Mouse (Mus musculus): Measurements from ENCODE around the gene Cib1.

Cib1 gene

GRCm38 (mm10) chr7:80231971-80232488, 583 bp downstream of the Cib1 start:
- DNase-seq (ENCODE audit: low spot score): no peak

GRCm38 (mm10) chr7:80230196-80230595, 2.4 kb downstream of the Cib1 start:
- no peak for DNase-seq (ENCODE audit: low spot score)

GRCm38 (mm10) chr7:80227065-80227464, 5.5 kb downstream of the Cib1 start:
- DNase-seq (ENCODE audit: low spot score): no peak

GRCm38 (mm10) chr7:80221179-80221750, 11.3 kb downstream of the Cib1 start:
- DNase-seq (ENCODE audit: low spot score): no peak

GRCm38 (mm10) chr7:80220237-80220797, 12.3 kb downstream of the Cib1 start:
- no peak for DNase-seq (ENCODE audit: low spot score)

GRCm38 (mm10) chr7:80218666-80219065, 13.9 kb downstream of the Cib1 start:
- DNase-seq (ENCODE audit: low spot score): no peak

GRCm38 (mm10) chr7:80216566-80216965, 16.0 kb downstream of the Cib1 start:
- no peak for DNase-seq (ENCODE audit: low spot score)

GRCm38 (mm10) chr7:80215398-80215797, 17.2 kb downstream of the Cib1 start:
- peak; percentile 62 for DNase-seq (ENCODE audit: low spot score)

GRCm38 (mm10) chr7:80214459-80214858, 18.2 kb downstream of the Cib1 start:
- no peak for DNase-seq (ENCODE audit: low spot score)

- no peak for DNase-seq (ENCODE audit: low spot score)
These were observed 19.0 kb downstream of the Cib1 start for GRCm38 (mm10) chr7:80213604-80214003.

- no peak for DNase-seq (ENCODE audit: low spot score)
These were observed 21.6 kb downstream of the Cib1 start for GRCm38 (mm10) chr7:80210982-80211381.

- no peak for DNase-seq (ENCODE audit: low spot score)
These were observed 22.9 kb downstream of the Cib1 start for GRCm38 (mm10) chr7:80209669-80210068.

- DNase-seq (ENCODE audit: low spot score): no peak
These were observed 23.7 kb downstream of the Cib1 start for GRCm38 (mm10) chr7:80208738-80209430.

GRCm38 (mm10) chr7:80208026-80208642, 24.5 kb downstream of the Cib1 start:
- no peak for DNase-seq (ENCODE audit: low spot score)

GRCm38 (mm10) chr7:80207314-80207731, 25.3 kb downstream of the Cib1 start:
- DNase-seq (ENCODE audit: low spot score): no peak

- no peak for DNase-seq (ENCODE audit: low spot score)
These were observed 26.7 kb downstream of the Cib1 start for GRCm38 (mm10) chr7:80205705-80206589.

GRCm38 (mm10) chr7:80204961-80205360, 27.7 kb downstream of the Cib1 start:
- no peak for DNase-seq (ENCODE audit: low spot score)

- no peak for DNase-seq (ENCODE audit: low spot score)
These were observed 28.3 kb downstream of the Cib1 start for GRCm38 (mm10) chr7:80204362-80204761.

GRCm38 (mm10) chr7:80203638-80204096, 28.9 kb downstream of the Cib1 start:
- DNase-seq (ENCODE audit: low spot score): no peak

GRCm38 (mm10) chr7:80202961-80203360, 29.7 kb downstream of the Cib1 start:
- no peak for DNase-seq (ENCODE audit: low spot score)

GRCm38 (mm10) chr7:80201888-80202540, 30.6 kb downstream of the Cib1 start:
- no peak for DNase-seq (ENCODE audit: low spot score)

Data from layer of hippocampus, adult 9-10 months (tissue).